Mouse (Mus musculus): Measurements from ENCODE around the gene Dgki. TPM values are rescaled to one million over a fixed set of nuclear protein-coding genes. Genes with fewer than 3 reads are reported as not detected.

Gene Dgki
- polyA plus RNA-seq, 1 experiment from 2014 or later = 1.0 TPM

DNA sequence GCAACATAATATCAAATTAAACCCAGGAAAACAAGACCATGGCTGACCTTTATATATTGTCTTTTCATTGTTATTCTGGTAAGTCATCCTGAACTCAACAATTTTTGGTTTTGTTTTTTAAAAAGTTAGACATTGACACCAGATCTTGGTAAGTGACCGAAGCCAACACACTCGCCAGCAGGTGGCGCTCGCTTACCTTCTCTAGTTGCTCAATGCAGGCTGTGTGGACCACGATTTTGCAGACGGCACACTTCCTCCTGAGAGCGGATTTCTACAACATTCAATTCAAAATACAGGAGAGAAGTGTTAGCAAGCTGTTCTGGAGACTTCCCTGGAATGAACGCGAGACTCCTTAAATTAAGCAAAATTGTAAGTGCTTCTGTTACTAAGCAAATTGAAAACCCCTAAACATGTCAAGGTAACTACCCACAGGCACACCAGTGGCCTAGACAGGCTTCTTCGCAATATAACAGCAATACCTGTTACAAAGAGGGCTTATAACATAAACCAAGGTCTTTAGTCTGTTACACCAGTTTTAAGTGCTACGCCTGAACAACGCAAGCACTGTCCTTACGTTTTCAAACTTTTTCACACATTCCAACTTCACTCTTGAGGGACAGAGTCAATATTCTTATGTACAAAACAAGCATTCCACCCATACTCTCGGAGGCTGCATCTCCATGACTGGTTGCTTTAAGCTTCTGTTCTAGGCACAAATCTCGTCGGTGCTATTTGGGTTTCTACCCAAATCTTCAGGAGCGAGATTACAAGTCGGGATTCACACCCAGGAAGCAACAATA is 202.4 kb downstream of the Dgki start:
- peak; percentile 82 for DNase-seq (ENCODE audit: extremely low spot score, low spot score)
- Histone ChIP-seq H3K27ac (no peak overlapping the region), H3K4me3 (no peak overlapping the region), H3K4me1 (no peaks in the 10 kb centered on the region), H3K36me3 (replicated peaks) (no peaks in the 10 kb centered on the region), H3K9me3 (no peaks in the 10 kb centered on the region), H3K27me3 (ENCODE audit: poor library complexity, severe bottlenecking) (no peaks in the 10 kb centered on the region)
- WGBS = 51% methylated on average over 18 of the region's 18 CpGs

DNA sequence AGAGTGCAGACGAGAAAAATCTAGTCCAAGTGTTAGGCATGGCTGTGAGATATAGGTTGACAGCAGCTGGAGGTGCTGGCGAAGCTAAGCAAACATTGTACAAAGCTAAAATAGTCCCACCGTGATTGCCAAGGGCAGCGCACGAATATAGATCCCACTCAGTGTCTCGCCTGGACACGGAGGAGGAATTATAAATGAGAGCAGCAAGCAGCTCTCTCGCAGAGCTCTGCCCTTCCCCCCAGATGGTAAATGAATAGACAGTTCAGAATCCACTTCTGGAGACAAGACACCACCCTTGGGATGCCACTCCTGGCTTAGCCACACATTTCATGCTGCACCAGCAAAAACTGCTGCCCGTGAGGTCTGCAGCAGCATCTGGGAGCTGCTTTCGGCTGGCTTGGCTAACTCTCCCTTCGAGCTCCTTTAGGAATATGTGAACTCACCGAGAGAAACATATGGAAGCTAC is 203.1 kb downstream of the Dgki start:
- no peaks in the 10 kb centered on the region for H3K4me1 ChIP-seq
- no peak for DNase-seq (ENCODE audit: extremely low spot score, low spot score)
- no peak overlapping the region for H3K4me3 ChIP-seq
- no peak overlapping the region for H3K27ac ChIP-seq
- no peaks in the 10 kb centered on the region for H3K36me3 ChIP-seq (replicated peaks)
- 76% methylated on average over 12 of the region's 12 CpGs for WGBS
- no peaks in the 10 kb centered on the region for H3K27me3 ChIP-seq (ENCODE audit: poor library complexity, severe bottlenecking)
- H3K9me3 ChIP-seq = no peaks in the 10 kb centered on the region

DNA sequence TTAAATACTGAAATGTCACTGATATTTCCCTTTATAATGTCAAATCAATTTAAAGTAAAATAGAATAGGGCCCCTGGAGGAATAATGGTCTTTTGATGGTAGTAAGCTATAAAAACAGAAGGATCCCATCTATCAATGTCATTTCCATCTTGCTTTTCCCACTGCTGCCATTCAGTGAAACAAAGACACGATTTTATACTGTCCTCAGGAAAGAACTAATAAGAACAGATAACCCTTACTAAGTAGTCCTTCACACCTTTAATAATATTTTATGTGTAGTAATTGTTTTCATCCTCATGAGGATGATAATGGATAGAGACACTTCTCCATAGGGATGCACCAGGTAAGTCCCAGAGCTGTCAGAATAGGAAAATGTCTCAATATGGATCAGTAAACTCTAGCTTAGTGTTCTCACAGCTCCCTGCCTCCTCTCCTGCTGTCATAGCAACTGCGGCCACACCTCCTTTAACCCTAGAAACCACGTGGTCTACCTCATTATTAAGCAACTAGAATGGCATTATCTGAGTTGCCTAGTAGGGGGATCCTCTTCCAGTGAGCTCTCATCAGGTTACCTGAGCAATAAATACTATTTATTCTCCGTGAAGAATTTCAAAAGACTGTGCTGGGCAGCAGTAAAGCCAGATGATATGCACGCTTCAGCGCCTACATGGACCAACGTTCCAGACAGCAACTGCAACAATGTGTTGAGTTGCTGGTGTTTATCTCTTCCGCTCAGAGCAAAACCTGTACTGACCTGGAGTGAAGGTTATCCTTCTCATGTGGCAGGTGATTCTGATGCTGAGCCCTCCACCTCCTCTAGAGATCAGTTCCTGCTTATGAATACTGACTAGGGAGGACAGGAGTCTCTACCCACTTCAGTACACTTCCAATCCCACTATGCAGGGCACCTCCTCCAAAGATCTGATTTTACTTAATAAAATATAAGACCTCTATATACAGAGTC is 210.6 kb downstream of the Dgki start:
- Histone ChIP-seq H3K4me1 (peaks cover 6% of the 10 kb centered on the region), H3K36me3 (replicated peaks) (no peaks in the 10 kb centered on the region), H3K27me3 (ENCODE audit: poor library complexity, severe bottlenecking) (no peaks in the 10 kb centered on the region), H3K27ac (no peak overlapping the region), H3K9me3 (no peaks in the 10 kb centered on the region), H3K4me3 (no peak overlapping the region)
- 51% methylated on average over 8 of the region's 8 CpGs for WGBS
- DNase-seq (ENCODE audit: extremely low spot score, low spot score) = no peak

DNA sequence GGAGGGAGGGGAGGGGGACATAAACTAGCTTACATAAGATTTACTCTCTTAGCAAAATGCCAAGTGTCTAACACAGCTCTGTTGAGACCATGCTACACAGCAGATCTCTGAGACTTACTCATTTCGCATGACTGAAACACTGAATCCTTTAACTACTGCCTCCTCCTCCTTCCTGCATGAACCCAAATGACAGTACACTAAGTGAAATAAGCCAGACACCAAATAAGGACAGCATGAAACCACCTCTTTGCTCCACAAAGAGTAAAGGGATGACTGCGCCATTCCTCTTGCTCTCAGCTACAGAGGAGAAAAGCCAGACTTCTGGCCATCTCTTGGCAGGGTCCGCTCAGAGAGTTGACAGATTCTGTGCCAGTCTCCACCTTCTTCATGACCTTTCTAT is 217.0 kb downstream of the Dgki start:
- H3K4me3 ChIP-seq = no peak overlapping the region
- no peaks in the 10 kb centered on the region for H3K36me3 ChIP-seq (replicated peaks)
- no peak overlapping the region for H3K27ac ChIP-seq
- no peaks in the 10 kb centered on the region for H3K4me1 ChIP-seq
- H3K27me3 ChIP-seq (ENCODE audit: poor library complexity, severe bottlenecking) = no peaks in the 10 kb centered on the region
- no peak for DNase-seq (ENCODE audit: extremely low spot score, low spot score)
- 92% methylated on average over 3 of the region's 3 CpGs for WGBS
- no peaks in the 10 kb centered on the region for H3K9me3 ChIP-seq

DNA sequence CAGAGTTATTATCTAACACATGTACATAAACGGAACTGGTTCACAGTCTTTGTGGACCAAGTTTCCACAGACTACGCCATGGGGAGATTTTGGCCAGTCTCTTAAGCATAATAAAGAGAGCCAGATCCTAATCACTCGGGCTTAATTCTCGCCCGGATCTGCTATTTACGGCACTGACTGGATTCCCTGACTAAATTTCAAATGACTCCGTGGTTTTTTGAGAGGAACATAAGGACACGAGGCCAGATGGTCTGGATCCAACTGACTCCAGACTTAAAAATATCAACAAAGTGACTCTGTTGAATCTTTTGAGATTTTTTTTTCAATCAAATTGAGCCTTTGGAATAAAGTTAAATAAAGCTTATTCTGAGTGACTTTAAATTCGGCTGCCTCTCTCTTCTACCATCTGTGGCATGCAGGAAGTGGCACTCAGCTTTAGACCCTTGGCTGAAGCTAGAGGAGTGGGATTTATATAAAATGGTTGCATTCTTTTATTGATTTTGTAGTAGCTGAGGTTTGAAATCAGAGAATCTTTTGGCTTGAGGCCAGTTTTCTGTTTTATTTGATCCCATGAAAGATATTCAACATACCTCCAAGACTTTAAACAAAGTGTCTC is 227.5 kb downstream of the Dgki start:
- H3K4me3 ChIP-seq = no peak overlapping the region
- H3K9me3 ChIP-seq = no peaks in the 10 kb centered on the region
- no peaks in the 10 kb centered on the region for H3K27me3 ChIP-seq (ENCODE audit: poor library complexity, severe bottlenecking)
- no peak for DNase-seq (ENCODE audit: extremely low spot score, low spot score)
- no peak overlapping the region for H3K27ac ChIP-seq
- H3K4me1 ChIP-seq = no peaks in the 10 kb centered on the region
- 87% methylated on average over 9 of the region's 9 CpGs for WGBS
- H3K36me3 ChIP-seq (replicated peaks) = no peaks in the 10 kb centered on the region

- no peak overlapping the region for H3K4me3 ChIP-seq
- DNase-seq (ENCODE audit: extremely low spot score, low spot score) = no peak
- no peak overlapping the region for H3K27ac ChIP-seq
- no peaks in the 10 kb centered on the region for H3K9me3 ChIP-seq
- H3K4me1 ChIP-seq = no peaks in the 10 kb centered on the region
- H3K27me3 ChIP-seq (ENCODE audit: poor library complexity, severe bottlenecking) = no peaks in the 10 kb centered on the region
- no peaks in the 10 kb centered on the region for H3K36me3 ChIP-seq (replicated peaks)
- WGBS = 86% methylated on average over 14 of the region's 14 CpGs
Observed at GRCm38 (mm10) chr6:37069836-37070600, 230.0 kb downstream of the Dgki start.

- no peaks in the 10 kb centered on the region for H3K27me3 ChIP-seq (ENCODE audit: poor library complexity, severe bottlenecking)
- no peak overlapping the region for H3K4me3 ChIP-seq
- H3K4me1 ChIP-seq = no peaks in the 10 kb centered on the region
- H3K9me3 ChIP-seq = no peaks in the 10 kb centered on the region
- DNase-seq (ENCODE audit: extremely low spot score, low spot score) = no peak
- no peaks in the 10 kb centered on the region for H3K36me3 ChIP-seq (replicated peaks)
- H3K27ac ChIP-seq = no peak overlapping the region
- 88% methylated on average over 6 of the region's 6 CpGs for WGBS
Observed at GRCm38 (mm10) chr6:37068737-37069136, 231.2 kb downstream of the Dgki start.

DNA sequence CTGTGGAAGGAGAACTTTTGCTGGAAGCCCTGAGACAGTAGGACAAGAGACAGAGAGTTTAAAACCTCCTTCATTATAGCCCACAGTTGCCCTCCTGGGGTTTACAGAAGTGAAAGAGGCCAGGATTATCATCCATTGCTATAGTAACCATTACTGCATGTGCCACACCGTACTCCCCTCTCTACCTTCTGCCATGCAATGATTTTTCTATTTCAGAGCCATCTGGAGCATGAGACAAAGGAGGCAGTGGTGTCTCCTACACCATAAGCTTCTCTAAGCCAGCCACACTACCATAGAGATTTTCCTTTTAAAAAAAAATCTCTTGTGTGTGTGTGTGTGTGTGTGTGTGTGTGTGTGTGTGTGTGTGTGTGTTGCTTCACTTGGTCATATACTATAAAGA is 232.6 kb downstream of the Dgki start:
- H3K36me3 ChIP-seq (replicated peaks) = no peaks in the 10 kb centered on the region
- no peak overlapping the region for H3K4me3 ChIP-seq
- WGBS = 100% methylated on average over 1 of the region's 1 CpGs
- no peaks in the 10 kb centered on the region for H3K27me3 ChIP-seq (ENCODE audit: poor library complexity, severe bottlenecking)
- no peak for DNase-seq (ENCODE audit: extremely low spot score, low spot score)
- no peak overlapping the region for H3K27ac ChIP-seq
- H3K4me1 ChIP-seq = no peaks in the 10 kb centered on the region
- no peaks in the 10 kb centered on the region for H3K9me3 ChIP-seq

DNA sequence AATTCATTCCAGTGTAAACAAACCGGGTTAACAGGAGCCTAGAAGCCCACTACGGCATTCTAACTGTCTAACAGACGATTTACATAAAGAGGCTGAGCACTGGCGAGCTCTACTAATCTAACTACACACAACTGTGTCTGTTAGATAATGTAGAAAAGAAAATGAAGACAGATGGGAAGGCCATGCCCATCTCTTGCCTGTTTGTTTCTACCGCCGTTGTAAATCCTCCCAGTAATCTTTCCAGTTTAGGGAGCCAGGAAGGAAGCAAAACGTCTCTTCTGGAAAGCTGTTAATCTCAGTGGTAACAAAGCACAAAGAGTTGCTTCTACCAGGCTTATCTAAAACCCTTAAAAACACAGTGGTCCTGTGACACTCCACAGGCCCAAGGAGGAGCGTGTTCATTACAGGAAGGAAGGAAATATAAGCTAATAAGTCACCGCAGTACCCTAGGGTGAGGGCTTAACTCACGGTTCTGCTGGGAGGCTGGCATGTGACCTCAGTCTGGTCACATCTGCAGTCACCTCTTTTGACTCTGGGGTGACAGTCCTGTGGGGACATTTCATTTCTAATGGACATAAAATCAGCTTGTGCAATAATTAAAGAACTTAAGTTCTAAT is 235.7 kb downstream of the Dgki start:
- H3K9me3 ChIP-seq = no peaks in the 10 kb centered on the region
- no peaks in the 10 kb centered on the region for H3K4me1 ChIP-seq
- H3K27ac ChIP-seq = no peak overlapping the region
- no peaks in the 10 kb centered on the region for H3K36me3 ChIP-seq (replicated peaks)
- 70% methylated on average over 10 of the region's 10 CpGs for WGBS
- no peak overlapping the region for H3K4me3 ChIP-seq
- DNase-seq (ENCODE audit: extremely low spot score, low spot score) = no peak
- no peaks in the 10 kb centered on the region for H3K27me3 ChIP-seq (ENCODE audit: poor library complexity, severe bottlenecking)

DNA sequence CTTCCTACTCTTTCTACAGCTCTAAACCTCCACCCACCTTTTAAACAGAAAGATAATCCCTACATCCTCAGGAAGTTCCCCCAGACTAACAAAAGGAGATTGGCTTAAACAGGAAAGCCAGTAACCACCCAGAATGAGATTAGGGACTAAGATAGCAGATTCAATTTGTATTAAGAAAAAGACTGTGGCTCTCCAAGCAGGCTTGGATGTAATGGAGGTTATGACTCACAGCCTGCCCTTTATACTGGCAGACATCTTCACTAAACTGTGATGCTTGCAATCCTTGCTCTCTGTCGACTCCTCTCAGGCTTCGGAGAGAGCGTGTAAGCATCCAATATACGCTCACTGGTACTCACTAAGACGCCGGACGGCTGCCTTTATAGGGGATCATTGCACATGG is 236.7 kb downstream of the Dgki start:
- no peaks in the 10 kb centered on the region for H3K4me1 ChIP-seq
- H3K27me3 ChIP-seq (ENCODE audit: poor library complexity, severe bottlenecking) = no peaks in the 10 kb centered on the region
- no peak overlapping the region for H3K27ac ChIP-seq
- no peaks in the 10 kb centered on the region for H3K9me3 ChIP-seq
- no peak overlapping the region for H3K4me3 ChIP-seq
- no peaks in the 10 kb centered on the region for H3K36me3 ChIP-seq (replicated peaks)
- no peak for DNase-seq (ENCODE audit: extremely low spot score, low spot score)
- WGBS = 97% methylated on average over 7 of the region's 7 CpGs

DNA sequence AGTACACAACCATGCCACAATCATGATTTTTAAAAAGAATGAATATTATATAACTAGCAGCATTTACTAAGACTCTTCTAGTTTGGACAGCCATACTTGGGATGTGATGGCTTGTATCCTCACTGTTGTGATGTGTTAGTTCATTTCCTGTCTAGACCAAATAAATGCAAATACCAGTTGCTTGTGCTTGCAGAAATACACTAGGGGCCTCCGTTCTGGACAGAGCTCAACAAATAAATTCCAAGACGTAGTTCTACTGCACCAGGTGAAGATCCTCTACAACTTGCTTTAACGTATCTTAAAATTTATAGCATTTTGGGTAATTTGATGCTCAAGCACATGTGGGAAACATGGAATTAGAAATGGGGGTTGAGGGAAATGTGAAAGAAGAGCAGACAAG is 239.9 kb downstream of the Dgki start:
- H3K4me3 ChIP-seq = no peak overlapping the region
- no peaks in the 10 kb centered on the region for H3K36me3 ChIP-seq (replicated peaks)
- no peaks in the 10 kb centered on the region for H3K4me1 ChIP-seq
- H3K27ac ChIP-seq = no peak overlapping the region
- WGBS = 97% methylated on average over 3 of the region's 3 CpGs
- no peak for DNase-seq (ENCODE audit: extremely low spot score, low spot score)
- no peaks in the 10 kb centered on the region for H3K27me3 ChIP-seq (ENCODE audit: poor library complexity, severe bottlenecking)
- H3K9me3 ChIP-seq = no peaks in the 10 kb centered on the region

- no peaks in the 10 kb centered on the region for H3K9me3 ChIP-seq
- H3K27ac ChIP-seq = no peak overlapping the region
- 96% methylated on average over 9 of the region's 9 CpGs for WGBS
- no peak for DNase-seq (ENCODE audit: extremely low spot score, low spot score)
- H3K27me3 ChIP-seq (ENCODE audit: poor library complexity, severe bottlenecking) = no peaks in the 10 kb centered on the region
- no peaks in the 10 kb centered on the region for H3K4me1 ChIP-seq
- H3K36me3 ChIP-seq (replicated peaks) = no peaks in the 10 kb centered on the region
- H3K4me3 ChIP-seq = no peak overlapping the region
Observed at GRCm38 (mm10) chr6:37057957-37058356, 242.0 kb downstream of the Dgki start.

Data from forebrain, embryonic 10.5 days (tissue).